Mouse (Mus musculus) lung, embryonic 14.5 days (tissue): ENCODE measurements around the gene Tpd52l2. TPM values are rescaled to one million over a fixed set of nuclear protein-coding genes. Genes with fewer than 3 reads are reported as not detected.

ENCODE experiments used
- ATAC-seq: fragments of 200-750 bp; cut with Nextera tagmentation; 2 replicates; pipeline ENCODE4 v1.8.0; 2017; ENCODE audit warnings: mild to moderate bottlenecking, moderate TSS enrichment, moderate library complexity; ENCODE audit not compliant: insufficient read depth
- DNase-seq: peaks from one replicate; pipeline ENCODE4 v3.0.0-alpha.2; 2015
- H3K27ac ChIP-seq: fragments of 300-500 bp; sonication (generic); 2 replicates; pipeline ENCODE4 v1.5.1; 2014; ENCODE audit warnings: low read depth, mild to moderate bottlenecking, moderate library complexity
- H3K27me3 ChIP-seq: fragments of 300-500 bp; sonication (generic); 2 replicates; pipeline ENCODE4 v1.6.1; 2014; ENCODE audit warnings: low read length, control low read depth; ENCODE audit not compliant: insufficient read depth
- H3K36me3 ChIP-seq: fragments of 300-500 bp; sonication (generic); 2 replicates; pipeline ENCODE4 v1.6.1; 2014; ENCODE audit warnings: control low read depth; ENCODE audit not compliant: insufficient read depth
- H3K4me1 ChIP-seq: fragments of 300-500 bp; sonication (generic); 2 replicates; pipeline ENCODE4 v1.6.1; 2014; ENCODE audit warnings: antibody characterized with exemption, control low read depth; ENCODE audit not compliant: insufficient read depth
- H3K4me2 ChIP-seq: fragments of 300-500 bp; sonication (generic); 2 replicates; pipeline ENCODE4 v1.6.1; 2014; ENCODE audit warnings: mild to moderate bottlenecking
- H3K4me3 ChIP-seq: fragments of 300-500 bp; sonication (generic); 2 replicates; pipeline ENCODE4 v1.5.1; 2014; ENCODE audit warnings: low read depth, low read length
- H3K9ac ChIP-seq: fragments of 300-500 bp; sonication (generic); 2 replicates; pipeline ENCODE4 v1.6.1; 2014
- H3K9me3 ChIP-seq: fragments of 300-500 bp; sonication (generic); 2 replicates; pipeline ENCODE4 v1.6.1; 2016; ENCODE audit warnings: low read depth, low read length, control low read depth
- CTCF ChIP-seq: IDR thresholded peaks from 2 replicates; pipeline ENCODE4 v1.5.1; 2016; ENCODE audit warnings: antibody characterized with exemption, low read depth
- whole genome bisulfite sequencing: fragments of 180-500 bp; shearing (Covaris S2); extraction: QIAGEN DNeasy Blood & Tissue Kit; methylation state at CpG from one replicate; pipeline ENCODE4 v1.1.7; 2014; 5-methylcytosine and 5-hydroxymethylcytosine counted together
- polyA plus RNA-seq: library from polyadenylated mRNA; unstranded; fragments of >200 nt; fragmentation: Nextera tagmentation; extraction: Ambion mirVana; gene quantifications from 2 replicates; pipeline ENCODE4 v1.2.1, GENCODE M21; 2014

Gene Tpd52l2
- polyA plus RNA-seq, 1 experiment from 2014 or later: 165 TPM

GRCm38 (mm10) chr2:181471246-181471645, 25.7 kb upstream of the Tpd52l2 start:
- Histone ChIP-seq H3K9ac (no peak overlapping the region), H3K4me3 (no peak overlapping the region), H3K27me3 (no peaks in the 10 kb centered on the region), H3K4me1 (0 out of 2 replicates have a peak, but pooled peaks cover 10% of the 10 kb centered on the region), H3K4me2 (no peak overlapping the region), H3K27ac (peak overlapping the region; percentile 33; the same call in 1 of the 2 replicates), H3K36me3 (no peaks in the 10 kb centered on the region), H3K9me3 (no peaks in the 10 kb centered on the region)
- ATAC-seq: no peak
- TF ChIP-seq CTCF: no peak
- peak; percentile 39 for DNase-seq
- 34% methylated on average over 5 of the region's 5 CpGs for WGBS

DNA sequence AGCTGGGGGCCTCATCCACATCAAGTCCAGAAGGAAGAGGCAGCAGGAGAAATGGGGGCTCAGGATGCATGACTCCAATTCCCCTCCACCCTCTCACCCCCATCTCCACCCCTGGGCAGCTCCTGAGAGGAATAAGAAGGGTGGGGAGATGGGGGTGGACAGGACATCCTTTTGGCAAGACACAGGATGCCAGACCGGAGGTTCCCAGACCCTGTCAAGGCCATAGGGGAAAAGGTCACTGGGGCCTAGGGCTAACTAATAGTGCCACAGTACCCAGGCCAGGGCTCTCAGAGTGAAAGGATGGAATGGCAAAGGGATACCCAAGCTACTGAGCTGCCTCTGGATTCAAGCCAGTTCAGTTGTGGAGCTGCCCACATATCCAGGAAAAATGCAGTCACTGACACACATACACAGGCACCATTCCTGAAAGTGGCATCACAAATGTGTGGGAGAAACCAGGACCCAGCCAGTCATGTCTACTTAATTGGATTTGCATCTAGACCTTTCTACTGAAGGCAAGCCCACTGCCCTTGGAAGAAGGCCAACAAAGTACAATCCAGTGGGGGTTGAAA, 24.6 kb upstream of the Tpd52l2 start:
- no peaks in the 10 kb centered on the region for H3K36me3 ChIP-seq
- 0 out of 2 replicates have a peak, but pooled peaks cover 10% of the 10 kb centered on the region for H3K4me1 ChIP-seq
- no peak for ATAC-seq
- no peak for TF ChIP-seq CTCF
- DNase-seq: no peak
- no peak overlapping the region for H3K4me2 ChIP-seq
- no peak overlapping the region for H3K9ac ChIP-seq
- H3K27ac ChIP-seq: no peak overlapping the region
- H3K9me3 ChIP-seq: no peaks in the 10 kb centered on the region
- no peak overlapping the region for H3K4me3 ChIP-seq
- no peaks in the 10 kb centered on the region for H3K27me3 ChIP-seq
- 50% methylated on average over 1 of the region's 1 CpGs for WGBS

- ATAC-seq (no peak), DNase-seq (no peak)
- Histone ChIP-seq H3K27ac (0 out of 2 replicates have a peak overlapping the region, but pooled peaks have one; percentile 12), H3K4me2 (no peak overlapping the region), H3K4me1 (peaks cover 6% of the 10 kb centered on the region; the same call in 1 of the 2 replicates), H3K36me3 (no peaks in the 10 kb centered on the region), H3K4me3 (no peak overlapping the region), H3K27me3 (no peaks in the 10 kb centered on the region), H3K9ac (no peak overlapping the region), H3K9me3 (no peaks in the 10 kb centered on the region)
- 40% methylated on average over 2 of the region's 2 CpGs for WGBS
- no peak for TF ChIP-seq CTCF
These were observed 13.8 kb upstream of the Tpd52l2 start for GRCm38 (mm10) chr2:181483120-181483519.

DNA sequence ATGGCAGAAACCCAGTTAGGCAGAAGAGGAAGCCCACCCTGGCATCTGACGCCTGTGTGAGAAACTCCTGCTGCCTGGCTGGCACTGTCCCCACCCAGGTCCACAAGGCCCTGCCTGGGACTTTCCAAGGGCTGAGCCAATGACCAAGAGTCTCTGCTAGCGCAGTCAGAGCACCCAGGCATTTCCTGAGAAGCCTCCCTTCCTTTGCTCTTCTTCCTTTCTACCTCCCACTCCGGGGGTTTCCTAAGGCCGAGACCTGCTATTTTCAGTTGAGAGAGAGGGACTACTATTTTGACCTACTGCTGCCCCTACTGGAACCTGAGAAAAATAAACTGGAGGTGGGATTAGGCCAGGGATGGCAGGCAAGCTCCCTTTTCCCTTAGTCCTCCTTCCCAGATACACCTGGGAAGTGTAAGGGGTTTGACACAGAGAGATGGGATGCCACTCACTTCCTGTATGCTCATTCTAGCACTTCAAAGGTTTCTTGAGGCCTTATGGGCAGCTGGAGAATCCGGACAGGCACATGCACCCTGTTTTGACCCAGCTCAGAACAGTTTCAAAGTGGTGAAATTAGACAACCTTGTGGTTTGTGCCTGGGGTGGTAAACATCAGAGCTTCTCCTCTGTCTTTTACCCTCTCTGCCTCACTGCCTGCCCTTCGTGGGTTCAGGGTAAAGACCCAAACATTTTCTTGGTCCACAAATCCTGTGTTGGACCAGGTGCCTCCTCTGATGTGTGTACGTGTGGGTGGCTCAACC, 13.2 kb upstream of the Tpd52l2 start:
- no peaks in the 10 kb centered on the region for H3K9me3 ChIP-seq
- no peak overlapping the region for H3K9ac ChIP-seq
- WGBS: 34% methylated on average over 7 of the region's 7 CpGs
- ATAC-seq (no peak), DNase-seq (peak; percentile 41)
- H3K4me1 ChIP-seq: peaks cover 6% of the 10 kb centered on the region; the same call in 1 of the 2 replicates
- 0 out of 2 replicates have a peak overlapping the region, but pooled peaks have one; percentile 12 for H3K27ac ChIP-seq
- no peaks in the 10 kb centered on the region for H3K36me3 ChIP-seq
- no peak overlapping the region for H3K4me3 ChIP-seq
- H3K4me2 ChIP-seq: no peak overlapping the region
- no peaks in the 10 kb centered on the region for H3K27me3 ChIP-seq
- peak; percentile 41 for TF ChIP-seq CTCF

DNA sequence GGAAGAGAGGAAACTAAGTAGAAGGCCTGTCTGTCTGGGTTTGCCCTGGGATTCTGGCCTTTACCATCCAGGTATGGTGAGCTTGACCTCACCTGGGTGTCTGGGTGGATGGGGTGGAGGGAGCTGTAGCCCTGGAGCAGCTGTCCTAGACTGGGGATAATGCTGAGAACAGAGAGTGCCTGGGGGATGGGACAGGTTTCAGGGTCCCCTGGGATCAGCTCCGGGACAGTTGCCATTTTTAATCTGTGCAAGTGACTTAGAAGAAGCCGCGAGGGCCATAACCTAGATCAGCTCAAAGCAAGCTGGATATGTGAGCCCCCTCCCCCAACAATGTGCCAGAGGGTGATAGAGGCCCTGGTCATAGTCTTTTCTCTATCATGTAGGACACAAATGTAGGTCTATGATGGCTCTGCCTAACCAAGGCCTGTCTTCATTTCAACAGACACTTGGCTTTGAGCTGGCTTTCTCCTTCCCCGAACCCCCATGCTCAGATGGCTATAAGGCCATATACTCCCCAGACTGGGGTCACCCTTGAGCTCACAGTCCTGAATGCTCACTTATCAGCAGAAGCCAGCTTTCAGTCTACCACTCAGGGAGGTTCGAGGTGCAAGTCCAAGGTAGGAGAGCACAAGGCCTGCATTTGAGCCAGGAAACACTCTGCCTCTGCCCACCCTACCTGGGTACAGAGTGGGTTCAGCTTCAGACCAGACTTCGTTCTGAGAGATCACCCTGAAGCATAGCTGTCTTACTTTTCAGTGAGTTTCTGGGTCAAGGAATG, 12.3 kb upstream of the Tpd52l2 start:
- WGBS: 75% methylated on average over 6 of the region's 6 CpGs
- TF ChIP-seq CTCF: no peak
- ATAC-seq (no peak), DNase-seq (no peak)
- Histone ChIP-seq H3K4me2 (no peak overlapping the region), H3K27ac (no peak overlapping the region), H3K4me1 (peaks cover 6% of the 10 kb centered on the region; the same call in 1 of the 2 replicates), H3K36me3 (no peaks in the 10 kb centered on the region), H3K9ac (no peak overlapping the region), H3K27me3 (no peaks in the 10 kb centered on the region), H3K4me3 (no peak overlapping the region), H3K9me3 (no peaks in the 10 kb centered on the region)

- Histone ChIP-seq H3K9me3 (no peaks in the 10 kb centered on the region), H3K27ac (no peak overlapping the region), H3K4me2 (no peak overlapping the region), H3K4me1 (peaks cover 6% of the 10 kb centered on the region; the same call in 1 of the 2 replicates), H3K36me3 (no peaks in the 10 kb centered on the region), H3K4me3 (no peak overlapping the region), H3K27me3 (no peaks in the 10 kb centered on the region), H3K9ac (no peak overlapping the region)
- ATAC-seq (no peak), DNase-seq (no peak)
- WGBS: 5% methylated on average over 1 of the region's 1 CpGs
- TF ChIP-seq CTCF: no peak
These were observed 11.2 kb upstream of the Tpd52l2 start for GRCm38 (mm10) chr2:181485741-181486140.
